Mouse (Mus musculus) ES-CJ7 (cell line): Measurements from ENCODE around the gene Map3k14.

Experiments
- DNase-seq: peaks from one replicate; pipeline ENCODE4 v3.0.0; 2011; ENCODE audit warnings: low read depth, low spot score

Gene Map3k14

GRCm38 (mm10) chr11:103177216-103177615 is 90.1 kb downstream of the Map3k14 start:
- DNase-seq = no peak

DNA sequence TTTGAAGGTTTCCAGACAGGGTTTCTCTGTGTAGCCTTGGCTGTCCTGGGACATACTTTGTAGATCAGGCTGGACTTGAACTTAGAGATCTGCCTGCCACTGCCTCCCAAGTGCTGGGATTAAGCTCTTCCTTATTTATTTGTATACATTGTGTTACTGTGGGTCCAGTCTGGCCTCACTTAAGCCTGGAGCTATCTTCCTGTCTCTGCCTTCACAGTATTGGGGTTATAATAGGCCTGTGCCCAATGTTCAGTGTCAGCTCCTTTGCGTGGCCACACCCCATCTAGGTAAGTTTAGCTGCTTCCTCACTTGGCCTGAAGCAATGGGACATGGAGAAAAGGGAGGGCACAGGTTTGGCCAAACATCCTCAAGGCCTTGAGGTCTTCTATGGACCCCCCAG is 90.8 kb downstream of the Map3k14 start:
- DNase-seq = no peak

GRCm38 (mm10) chr11:103175688-103176442 is 91.4 kb downstream of the Map3k14 start:
- DNase-seq = no peak

GRCm38 (mm10) chr11:103174891-103175391 is 92.3 kb downstream of the Map3k14 start:
- peak; percentile 77 for DNase-seq

DNA sequence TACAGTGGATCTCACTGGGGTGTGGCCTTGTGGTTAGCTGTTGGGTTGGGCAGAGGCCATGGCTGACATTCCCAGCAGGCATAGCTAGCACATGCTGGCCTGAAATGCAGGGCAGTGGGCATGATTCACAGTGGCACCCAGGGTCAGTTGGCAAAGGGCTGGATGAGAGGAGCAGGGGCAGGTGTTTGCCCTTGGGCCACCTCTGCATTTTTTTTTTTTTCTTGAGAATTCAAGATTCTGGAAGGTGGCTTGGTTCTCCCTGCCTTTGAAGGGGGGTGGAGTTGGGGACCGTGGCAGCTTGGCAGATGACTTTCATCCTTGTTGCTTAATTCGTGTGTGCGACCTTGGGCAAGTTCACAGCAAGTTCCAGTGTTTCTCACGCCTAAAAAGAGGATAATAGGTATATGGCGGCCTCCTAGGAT is 92.8 kb downstream of the Map3k14 start:
- no peak for DNase-seq

GRCm38 (mm10) chr11:103173771-103174344 is 93.4 kb downstream of the Map3k14 start:
- DNase-seq = no peak

DNA sequence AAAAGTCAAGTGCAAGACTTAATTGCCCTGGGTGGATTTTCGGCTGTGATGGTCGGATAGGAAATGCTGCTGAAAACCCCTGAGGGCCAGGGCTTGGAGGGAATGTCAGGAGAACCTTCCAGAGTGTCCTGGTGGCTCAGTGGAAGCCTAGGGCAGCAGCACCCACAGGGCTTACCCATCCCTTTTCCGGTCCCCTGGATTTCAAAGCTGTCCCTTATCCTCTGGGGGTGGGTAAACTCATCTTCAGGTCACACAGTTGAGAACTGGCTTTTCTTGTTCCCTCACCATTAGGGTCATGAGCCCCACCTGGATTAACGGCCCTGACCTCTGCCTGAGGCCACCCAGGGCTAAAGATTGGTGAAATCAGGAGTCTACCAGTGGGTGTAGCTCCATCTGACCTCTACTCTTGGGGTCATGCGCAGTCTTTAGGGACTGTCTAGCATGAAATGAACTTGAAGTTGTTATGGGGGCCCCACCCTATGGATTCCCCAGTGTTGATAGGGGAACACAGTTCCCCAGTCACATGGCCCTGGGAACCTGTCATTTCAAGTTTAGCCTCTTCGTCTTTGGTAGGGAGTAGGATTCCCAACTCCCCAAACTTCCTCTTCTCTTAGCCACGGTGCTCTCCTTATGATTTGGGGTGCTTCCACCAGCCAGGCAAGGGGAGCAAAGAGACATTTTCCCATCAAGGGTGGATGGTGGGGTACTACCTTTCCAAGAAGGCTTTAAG is 94.1 kb downstream of the Map3k14 start:
- no peak for DNase-seq

DNA sequence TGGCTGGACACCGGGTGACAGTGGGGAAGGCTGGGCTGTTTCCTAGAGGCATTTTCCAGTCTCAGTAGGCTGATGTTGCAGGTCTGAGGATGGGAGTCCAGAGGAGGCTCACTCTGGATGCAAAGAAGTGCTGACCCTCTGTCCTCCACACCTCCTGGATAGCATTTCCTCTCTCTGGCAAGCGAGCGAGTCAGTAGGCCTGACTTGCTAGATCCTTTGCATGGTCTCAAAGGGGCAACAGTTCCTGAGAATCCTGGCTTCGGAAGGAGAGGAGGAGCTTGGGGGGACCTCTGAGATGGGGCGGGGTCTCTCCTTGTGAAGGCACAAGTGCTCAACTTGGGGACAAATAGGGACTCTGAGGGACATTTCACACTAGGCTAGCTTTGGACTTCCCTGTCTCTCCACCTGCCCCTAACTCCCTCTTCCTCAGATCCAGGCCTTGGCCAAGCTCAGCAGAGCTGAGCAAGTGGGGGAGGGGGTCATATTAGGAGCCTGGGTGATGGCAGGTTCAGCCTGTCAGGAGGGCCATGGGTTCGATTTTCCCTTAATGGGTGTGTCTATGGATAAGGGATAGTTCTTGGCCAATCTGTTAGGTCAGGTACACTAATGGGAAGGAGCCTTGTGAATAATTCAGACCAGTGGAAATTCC is 94.8 kb downstream of the Map3k14 start:
- no peak for DNase-seq

GRCm38 (mm10) chr11:103171703-103172391 is 95.4 kb downstream of the Map3k14 start:
- no peak for DNase-seq

DNA sequence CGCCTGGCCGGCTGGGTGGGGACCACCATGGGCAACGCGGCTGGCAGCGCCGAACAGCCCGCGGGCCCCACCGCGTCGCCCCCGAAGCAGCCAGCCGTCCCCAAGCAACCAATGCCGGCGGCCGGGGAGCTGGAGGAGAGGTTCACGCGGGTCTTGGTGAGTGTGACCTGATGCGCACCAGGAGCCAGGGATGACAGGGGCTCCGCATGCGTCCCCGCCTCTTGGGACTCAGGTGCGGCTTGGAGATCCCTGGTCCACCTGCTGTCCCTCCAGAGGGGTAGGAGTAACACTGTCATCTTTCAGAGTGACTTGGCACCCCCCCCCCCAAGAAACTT is 96.0 kb downstream of the Map3k14 start:
- no peak for DNase-seq

- no peak for DNase-seq
These were observed 96.6 kb downstream of the Map3k14 start, which contains the start of gene Fmnl1 for GRCm38 (mm10) chr11:103170494-103171285. Gene Fmnl1 (plus strand): TSS chr11:103171107.

GRCm38 (mm10) chr11:103170111-103170493 is 97.2 kb downstream of the Map3k14 start:
- no peak for DNase-seq
